Mouse (Mus musculus) stomach, embryonic 16.5 days (tissue): ENCODE results near the gene Acsl1. TPM values are rescaled to one million over a fixed set of nuclear protein-coding genes. Genes with fewer than 3 reads are reported as not detected.

Experiments used
- ATAC-seq: fragments of 200-750 bp; cut with Nextera tagmentation; 2 replicates; pipeline ENCODE4 v1.8.0; 2017; ENCODE audit warnings: moderate number of reproducible peaks, moderate TSS enrichment; ENCODE audit not compliant: insufficient read depth, low FRiP score
- H3K27ac ChIP-seq: fragments of 300-500 bp; sonication (generic); 2 replicates; pipeline ENCODE4 v1.5.1; 2014; ENCODE audit warnings: low read length
- H3K27me3 ChIP-seq: fragments of 300-500 bp; sonication (generic); 2 replicates; pipeline ENCODE4 v1.6.1; 2014; ENCODE audit warnings: low read length, control low read depth, mixed read lengths; ENCODE audit not compliant: control insufficient read depth, insufficient read depth
- H3K36me3 ChIP-seq: fragments of 300-500 bp; sonication (generic); 2 replicates; pipeline ENCODE4 v1.6.1; 2014; ENCODE audit warnings: low read length; ENCODE audit not compliant: control insufficient read depth, insufficient read depth
- H3K4me1 ChIP-seq: fragments of 300-500 bp; sonication (generic); 2 replicates; pipeline ENCODE4 v1.6.1; 2014; ENCODE audit warnings: low read length, control low read depth, mixed read lengths; ENCODE audit not compliant: control insufficient read depth, insufficient read depth
- H3K4me2 ChIP-seq: fragments of 300-500 bp; sonication (generic); 2 replicates; pipeline ENCODE4 v1.6.1; 2014; ENCODE audit warnings: low read depth, low read length, mixed read lengths
- H3K4me3 ChIP-seq: fragments of 300-500 bp; sonication (generic); replicated peaks from 2 replicates; pipeline ENCODE4 v1.5.1; 2014; ENCODE audit warnings: mild to moderate bottlenecking, low read length
- H3K9ac ChIP-seq: fragments of 300-500 bp; sonication (generic); 2 replicates; pipeline ENCODE4 v1.6.1; 2014; ENCODE audit warnings: low read length
- H3K9me3 ChIP-seq: fragments of 300-500 bp; sonication (generic); replicated peaks from 2 replicates; pipeline ENCODE4 v1.6.1; 2016; ENCODE audit warnings: low read length, control low read depth; ENCODE audit not compliant: control insufficient read depth
- WGBS: fragments of 180-500 bp; shearing (Covaris S2); extraction: QIAGEN DNeasy Blood & Tissue Kit; methylation state at CpG from one replicate; pipeline ENCODE4 v1.1.7; 2014; 5-methylcytosine and 5-hydroxymethylcytosine counted together
- polyA plus RNA-seq: library from polyadenylated mRNA; unstranded; fragments of >200 nt; fragmentation: Nextera tagmentation; extraction: Ambion mirVana; gene quantifications from 2 replicates; pipeline ENCODE4 v1.2.1, GENCODE M21; 2015

Acsl1 gene
- polyA plus RNA-seq, 1 experiment from 2014 or later, result 33.4 TPM

DNA sequence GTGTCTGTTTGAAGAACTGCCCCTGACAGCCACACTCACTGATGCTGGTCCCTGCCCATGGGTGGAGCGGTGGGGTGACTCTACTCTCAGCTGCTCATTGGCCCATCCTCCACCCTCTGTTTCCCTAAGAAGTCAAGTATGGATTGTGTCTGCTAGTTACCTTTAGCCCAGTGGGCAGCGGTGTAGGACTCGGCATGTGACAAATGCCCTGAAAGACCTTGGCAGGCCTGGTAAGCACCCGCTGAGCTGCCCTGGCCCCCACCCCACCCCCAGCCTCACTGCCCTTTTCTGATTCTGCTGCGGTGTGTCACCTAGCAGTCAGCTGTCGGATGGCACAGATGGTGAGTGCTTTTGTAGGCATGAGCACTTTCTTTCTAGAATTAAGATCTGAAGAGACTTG, 20.0 kb downstream of the Acsl1 start:
- peak; percentile 75; the same call in 1 of the 2 replicates for ATAC-seq

DNA sequence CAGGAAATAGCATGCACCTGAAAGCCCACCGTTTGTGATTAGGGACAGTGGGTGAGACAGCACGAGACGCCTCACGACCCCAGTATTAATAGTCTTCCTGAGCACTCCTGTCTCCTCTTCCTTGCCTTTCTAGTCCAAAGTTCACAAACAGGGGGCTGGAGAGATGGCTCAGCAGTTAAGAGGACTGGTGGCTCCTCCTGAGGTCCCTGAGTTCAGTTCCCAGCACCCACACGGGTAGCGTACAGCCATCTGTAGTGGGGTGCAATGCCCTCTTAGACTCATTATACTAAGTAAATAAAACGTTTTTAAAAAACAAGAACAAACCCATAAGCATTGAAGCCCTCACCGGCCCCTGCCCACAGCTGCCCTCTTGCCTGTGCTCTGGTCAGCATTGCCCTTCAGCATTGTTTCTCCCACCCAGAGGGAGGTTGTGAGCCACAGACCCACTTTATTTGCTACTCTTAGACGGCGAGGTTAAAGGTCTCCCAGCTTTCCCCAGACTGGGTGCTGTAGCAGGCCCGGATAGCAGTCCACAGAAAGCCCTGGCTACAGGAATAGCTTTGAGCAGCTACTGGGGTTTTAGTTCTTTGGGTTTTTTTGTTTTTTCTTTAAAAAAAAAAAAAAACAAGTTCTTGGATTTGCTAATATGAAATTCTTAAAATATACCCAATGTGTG, 22.8 kb downstream of the Acsl1 start:
- no peaks in the 10 kb centered on the region for H3K9me3 ChIP-seq
- no peaks in the 10 kb centered on the region for H3K27me3 ChIP-seq
- ATAC-seq, result no peak
- 81% methylated on average over 11 of the region's 11 CpGs for WGBS
- H3K4me1 ChIP-seq, result peaks cover 16% of the 10 kb centered on the region
- no peak overlapping the region for H3K4me3 ChIP-seq
- H3K9ac ChIP-seq, result no peak overlapping the region
- no peak overlapping the region for H3K27ac ChIP-seq
- no peaks in the 10 kb centered on the region for H3K36me3 ChIP-seq
- no peak overlapping the region for H3K4me2 ChIP-seq

More for the DNA sequence above, 20.0 kb downstream of the Acsl1 start:
- 0 out of 2 replicates have a peak overlapping the region, but pooled peaks have one; percentile 23 for H3K9ac ChIP-seq
- H3K27ac ChIP-seq, result peak overlapping the region; percentile 23
- peak overlapping the region; percentile 7; the same call in 1 of the 2 replicates for H3K4me3 ChIP-seq
- no peaks in the 10 kb centered on the region for H3K27me3 ChIP-seq
- peak overlapping the region; percentile 3; the same call in 1 of the 2 replicates for H3K4me2 ChIP-seq
- no peaks in the 10 kb centered on the region for H3K36me3 ChIP-seq
- 68% methylated on average over 6 of the region's 6 CpGs for WGBS
- H3K4me1 ChIP-seq, result peaks cover 16% of the 10 kb centered on the region
- no peaks in the 10 kb centered on the region for H3K9me3 ChIP-seq

DNA sequence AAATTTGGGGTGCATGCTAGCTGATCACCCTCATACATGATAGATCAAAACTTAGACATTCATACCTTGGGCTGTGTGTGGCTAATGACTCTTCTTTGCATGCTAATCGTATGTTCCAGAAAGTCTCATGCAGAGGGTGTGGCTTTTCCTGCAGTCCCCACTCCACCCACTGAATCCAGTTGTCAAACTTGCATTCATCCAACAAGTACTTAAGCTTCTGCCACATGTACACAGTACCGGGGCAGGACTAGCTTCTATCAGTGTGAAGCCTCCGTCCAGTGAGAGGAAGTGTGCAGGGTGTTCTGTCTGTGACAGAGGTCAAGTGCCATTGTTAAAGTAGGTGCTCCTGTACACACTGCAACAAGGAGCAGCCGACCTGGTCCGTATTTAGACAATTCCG, 26.0 kb downstream of the Acsl1 start:
- peak; percentile 41; the same call in 1 of the 2 replicates for ATAC-seq
- no peak overlapping the region for H3K4me3 ChIP-seq
- H3K9ac ChIP-seq, result no peak overlapping the region
- H3K27me3 ChIP-seq, result no peaks in the 10 kb centered on the region
- no peaks in the 10 kb centered on the region for H3K9me3 ChIP-seq
- peaks cover 15% of the 10 kb centered on the region; the same call in 1 of the 2 replicates for H3K4me1 ChIP-seq
- 56% methylated on average over 6 of the region's 6 CpGs for WGBS
- no peak overlapping the region for H3K4me2 ChIP-seq
- H3K36me3 ChIP-seq, result no peaks in the 10 kb centered on the region
- no peak overlapping the region; the same call in 1 of the 2 replicates for H3K27ac ChIP-seq

- Histone ChIP-seq H3K4me3 (no peak overlapping the region), H3K9me3 (no peaks in the 10 kb centered on the region), H3K27me3 (no peaks in the 10 kb centered on the region), H3K4me1 (peaks cover 17% of the 10 kb centered on the region), H3K4me2 (no peak overlapping the region), H3K36me3 (no peaks in the 10 kb centered on the region), H3K27ac (no peak overlapping the region), H3K9ac (no peak overlapping the region)
- no peak for ATAC-seq
- 57% methylated on average over 15 of the region's 15 CpGs for WGBS
Measured at GRCm38 (mm10) chr8:46497314-46498011, 26.6 kb downstream of the Acsl1 start.

- no peaks in the 10 kb centered on the region for H3K36me3 ChIP-seq
- peaks cover 26% of the 10 kb centered on the region for H3K4me1 ChIP-seq
- H3K9ac ChIP-seq, result no peak overlapping the region
- H3K9me3 ChIP-seq, result no peaks in the 10 kb centered on the region
- no peak overlapping the region for H3K27ac ChIP-seq
- 41% methylated on average over 19 of the region's 19 CpGs for WGBS
- H3K4me2 ChIP-seq, result no peak overlapping the region
- H3K27me3 ChIP-seq, result no peaks in the 10 kb centered on the region
- H3K4me3 ChIP-seq, result no peak overlapping the region
- ATAC-seq, result peak; percentile 44; the same call in 1 of the 2 replicates
Measured at GRCm38 (mm10) chr8:46499376-46500061, 28.7 kb downstream of the Acsl1 start.

- peak; percentile 27 for ATAC-seq
- H3K27me3 ChIP-seq, result no peaks in the 10 kb centered on the region
- 19% methylated on average over 19 of the region's 19 CpGs for WGBS
- H3K4me1 ChIP-seq, result peaks cover 19% of the 10 kb centered on the region
- H3K4me2 ChIP-seq, result peak overlapping the region; percentile 50
- no peak overlapping the region for H3K27ac ChIP-seq
- H3K9ac ChIP-seq, result peak overlapping the region; percentile 57
- no peaks in the 10 kb centered on the region for H3K9me3 ChIP-seq
- peaks cover 2% of the 10 kb centered on the region; the same call in 1 of the 2 replicates for H3K36me3 ChIP-seq
- H3K4me3 ChIP-seq, result peak overlapping the region; percentile 37
Measured at GRCm38 (mm10) chr8:46502333-46503071, 31.7 kb downstream of the Acsl1 start.

DNA sequence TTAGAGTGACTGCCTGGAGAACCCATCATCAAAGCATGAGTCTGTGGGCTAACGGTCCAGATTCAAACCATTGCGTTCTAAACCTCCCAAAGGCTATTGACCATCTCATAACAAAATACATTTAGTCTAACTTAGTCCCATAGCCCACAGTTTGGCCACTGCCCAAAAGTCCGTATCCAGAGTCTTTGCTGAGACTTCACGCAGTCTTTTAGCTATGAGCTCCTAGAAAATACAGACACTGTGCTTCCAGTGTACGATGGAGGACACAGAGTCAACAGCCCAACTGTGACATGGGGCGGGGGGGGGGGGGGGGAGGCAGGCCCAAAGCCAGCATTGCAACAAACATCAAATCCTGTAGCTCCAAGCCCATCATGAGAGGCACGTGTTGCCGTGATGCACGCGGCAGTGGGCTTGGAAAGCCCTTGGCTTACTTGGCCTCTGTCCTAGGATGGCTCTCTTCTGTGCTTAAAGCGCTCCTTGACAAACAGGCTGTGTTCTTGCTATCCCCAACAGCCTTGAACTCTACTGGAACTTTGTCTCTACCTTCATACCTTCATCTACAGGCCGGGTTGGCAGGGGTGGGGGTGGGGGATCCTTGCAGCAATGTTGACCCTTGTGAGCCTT, 32.3 kb downstream of the Acsl1 start:
- H3K4me3 ChIP-seq, result peak overlapping the region; percentile 37
- H3K36me3 ChIP-seq, result peaks cover 5% of the 10 kb centered on the region; the same call in 1 of the 2 replicates
- H3K9ac ChIP-seq, result peak overlapping the region; percentile 57
- H3K27me3 ChIP-seq, result no peaks in the 10 kb centered on the region
- no peak overlapping the region for H3K27ac ChIP-seq
- no peaks in the 10 kb centered on the region for H3K9me3 ChIP-seq
- ATAC-seq, result no peak
- H3K4me2 ChIP-seq, result peak overlapping the region; percentile 50
- H3K4me1 ChIP-seq, result peaks cover 18% of the 10 kb centered on the region
- 73% methylated on average over 12 of the region's 12 CpGs for WGBS

GRCm38 (mm10) chr8:46504196-46504595, 33.4 kb downstream of the Acsl1 start:
- H3K4me2 ChIP-seq, result no peak overlapping the region

More at GRCm38 (mm10) chr8:46504196-46504595, 33.4 kb downstream of the Acsl1 start:
- Histone ChIP-seq H3K4me3 (no peak overlapping the region), H3K36me3 (peaks cover 5% of the 10 kb centered on the region; the same call in 1 of the 2 replicates), H3K27me3 (no peaks in the 10 kb centered on the region), H3K9me3 (no peaks in the 10 kb centered on the region), H3K27ac (no peak overlapping the region), H3K4me1 (peaks cover 18% of the 10 kb centered on the region), H3K9ac (no peak overlapping the region)
- ATAC-seq, result no peak
- 68% methylated on average over 3 of the region's 3 CpGs for WGBS
